Mouse (Mus musculus) forebrain, embryonic 12.5 days (tissue): ENCODE results near the gene Tex101. TPM values are rescaled to one million over a fixed set of nuclear protein-coding genes. Genes with fewer than 3 reads are reported as not detected.
"Not testable (repeated sequence)": the region's sequence is repeated elsewhere in the genome, so short reads cannot be mapped to it uniquely, and the experiment has no call there.

ENCODE experiments used
- ATAC-seq: fragments of 200-750 bp; cut with Nextera tagmentation; 2 replicates; pipeline ENCODE4 v1.8.0; 2017; ENCODE audit warnings: moderate TSS enrichment; ENCODE audit not compliant: low FRiP score
- H3K27ac ChIP-seq: fragments of 300-500 bp; sonication (generic); 2 replicates; pipeline ENCODE4 v1.5.1; 2016; ENCODE audit warnings: mild to moderate bottlenecking
- H3K27me3 ChIP-seq: fragments of 300-500 bp; sonication (generic); 2 replicates; pipeline ENCODE4 v1.6.1; 2016; ENCODE audit warnings: mild to moderate bottlenecking
- H3K36me3 ChIP-seq: fragments of 300-500 bp; sonication (generic); replicated peaks from 2 replicates; pipeline ENCODE4 v1.6.1; 2016; ENCODE audit warnings: mild to moderate bottlenecking
- H3K4me1 ChIP-seq: fragments of 300-500 bp; sonication (generic); 2 replicates; pipeline ENCODE4 v1.6.1; 2016
- H3K4me2 ChIP-seq: fragments of 300-500 bp; sonication (generic); 2 replicates; pipeline ENCODE4 v1.6.1; 2016; ENCODE audit warnings: mild to moderate bottlenecking, moderate library complexity
- H3K4me3 ChIP-seq: fragments of 300-500 bp; sonication (generic); replicated peaks from 2 replicates; pipeline ENCODE4 v1.5.1; 2016; ENCODE audit warnings: mild to moderate bottlenecking
- H3K9ac ChIP-seq: fragments of 300-500 bp; sonication (generic); 2 replicates; pipeline ENCODE4 v1.6.1; 2016; ENCODE audit warnings: mild to moderate bottlenecking
- H3K9me3 ChIP-seq: fragments of 300-500 bp; sonication (generic); 2 replicates; pipeline ENCODE4 v1.6.1; 2016
- WGBS: fragments of 180-500 bp; shearing (Covaris S2); methylation state at CpG from one replicate; pipeline ENCODE4 v1.1.7; 2016; 5-methylcytosine and 5-hydroxymethylcytosine counted together
- polyA plus RNA-seq: library from polyadenylated mRNA; unstranded; fragments of >200 nt; fragmentation: Nextera tagmentation; extraction: Ambion mirVana; gene quantifications from 2 replicates; pipeline ENCODE4 v1.2.1, GENCODE M21; 2016

The Tex101 gene
- polyA plus RNA-seq, result not detected in 2 replicates

DNA sequence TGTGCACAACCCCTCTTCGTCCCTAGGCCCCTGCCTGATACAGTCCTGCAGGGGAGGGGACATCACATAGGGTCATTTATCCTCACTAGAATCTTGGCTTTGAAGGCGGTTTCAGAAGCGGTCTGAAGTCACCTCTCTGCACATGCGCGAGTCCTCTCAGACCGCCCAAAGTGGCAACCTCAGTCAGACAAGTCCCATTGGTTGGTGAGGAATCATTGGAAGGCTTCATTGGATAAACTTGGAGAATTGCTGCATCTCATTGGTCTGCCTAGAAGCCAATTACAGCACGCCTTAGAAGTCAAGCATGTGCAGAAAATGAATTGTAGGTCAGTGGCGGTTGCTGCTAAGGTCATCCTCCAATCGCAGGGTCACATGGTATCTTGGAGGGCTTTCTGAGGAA, at the start of gene Tex101:
Tex101 (minus strand) TSS at position 101 of the 400 bp plus-strand sequence.
- Histone ChIP-seq H3K27me3 (no peaks in the 10 kb centered on the region), H3K36me3 (no peaks in the 10 kb centered on the region), H3K4me1 (no peaks in the 10 kb centered on the region), H3K27ac (no peak within 1 kb of the TSS), H3K9me3 (no peaks in the 10 kb centered on the region), H3K4me2 (no peak within 1 kb of the TSS), H3K9ac (no peak within 1 kb of the TSS), H3K4me3 (no peak within 1 kb of the TSS)
- WGBS, result 88% methylated on average over 9 of the region's 9 CpGs
- no peak for ATAC-seq

DNA sequence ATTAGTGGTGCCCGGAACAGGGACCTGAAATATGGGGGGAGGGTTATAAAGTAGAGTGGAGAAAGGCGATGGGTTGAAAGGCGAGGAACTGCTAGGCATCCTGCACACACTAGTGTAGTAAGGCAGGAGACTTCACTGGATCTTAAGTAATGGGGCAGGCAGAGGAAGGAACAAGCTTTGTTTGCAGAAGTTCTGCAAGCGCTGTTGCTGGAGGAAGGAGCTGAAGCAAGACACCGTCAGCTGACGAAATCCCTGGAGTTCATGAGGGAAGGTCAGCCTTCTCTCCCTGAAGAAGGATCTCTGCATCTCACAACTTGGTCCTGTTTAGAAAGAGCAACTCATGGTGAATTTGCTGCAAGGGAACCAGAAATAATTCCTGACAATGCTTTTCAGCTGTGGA, 38.6 kb upstream of the Tex101 start:
- no peak overlapping the region for H3K4me2 ChIP-seq
- no peaks in the 10 kb centered on the region for H3K9me3 ChIP-seq
- no peak for ATAC-seq
- H3K9ac ChIP-seq, result no peak overlapping the region
- no peaks in the 10 kb centered on the region for H3K4me1 ChIP-seq
- WGBS, result 81% methylated on average over 6 of the region's 6 CpGs
- no peak overlapping the region for H3K27ac ChIP-seq
- no peaks in the 10 kb centered on the region for H3K36me3 ChIP-seq
- H3K27me3 ChIP-seq, result no peaks in the 10 kb centered on the region
- no peak overlapping the region for H3K4me3 ChIP-seq

DNA sequence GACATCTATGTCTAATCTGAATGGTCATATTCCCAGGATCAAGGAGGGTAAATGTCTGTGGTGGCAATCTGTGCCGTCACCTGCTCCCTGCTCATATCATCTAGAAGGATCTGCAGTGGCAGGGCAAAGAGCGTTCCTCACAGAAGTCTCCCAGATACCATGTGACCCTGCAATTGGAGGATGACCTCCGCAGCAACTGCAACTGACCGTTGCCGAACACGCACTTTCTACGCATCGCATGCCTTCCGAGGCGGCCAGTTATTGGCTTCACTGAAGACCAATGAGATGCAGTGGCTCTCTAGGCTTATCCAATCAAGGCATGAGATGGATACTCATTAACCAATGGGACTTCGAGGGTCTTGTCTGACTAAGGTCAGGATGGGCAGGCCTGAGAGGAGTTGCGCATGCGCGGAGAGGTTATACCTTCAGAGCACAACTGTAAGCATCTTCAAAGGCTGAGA, 32.4 kb upstream of the Tex101 start, which contains the start of gene BC049730:
BC049730 (plus strand) TSS at position 411 of the 461 bp plus-strand sequence.
- Histone ChIP-seq H3K36me3 (no peaks in the 10 kb centered on the region), H3K9ac (no peak within 1 kb of the TSS), H3K4me3 (no peak within 1 kb of the TSS), H3K4me2 (no peak within 1 kb of the TSS), H3K27ac (no peak within 1 kb of the TSS), H3K9me3 (no peaks in the 10 kb centered on the region), H3K27me3 (no peaks in the 10 kb centered on the region), H3K4me1 (no peaks in the 10 kb centered on the region)
- no peak for ATAC-seq
- WGBS, result 94% methylated on average over 14 of the region's 14 CpGs

DNA sequence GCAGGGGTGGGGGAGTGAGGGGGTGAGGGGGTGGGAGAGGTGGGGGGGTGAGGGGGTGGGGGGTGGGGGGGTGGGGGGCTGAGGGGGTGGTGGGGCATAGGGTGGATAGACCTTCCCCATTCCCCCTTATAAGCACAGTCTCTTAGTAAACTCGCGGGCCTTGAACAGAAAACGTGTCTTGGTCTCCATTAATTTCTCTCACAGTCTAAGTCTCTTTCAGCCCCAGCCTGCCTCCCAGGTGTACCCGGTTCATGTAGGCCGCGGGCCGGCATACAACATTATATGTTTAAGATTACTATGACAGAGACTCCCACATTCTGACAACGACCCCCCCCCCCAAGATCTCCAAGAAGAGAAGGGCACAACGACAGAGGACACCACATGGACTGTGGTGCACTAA, 26.4 kb upstream of the Tex101 start:
- H3K4me1 ChIP-seq, H3K36me3 ChIP-seq, H3K4me3 ChIP-seq, H3K9ac ChIP-seq, H3K27ac ChIP-seq, H3K27me3 ChIP-seq, ATAC-seq, H3K9me3 ChIP-seq, H3K4me2 ChIP-seq: not testable (repeated sequence)
- 89% methylated on average over 9 of the region's 9 CpGs for WGBS

- not testable (repeated sequence) for H3K36me3 ChIP-seq, H3K27ac ChIP-seq, ATAC-seq, H3K9ac ChIP-seq, H3K4me2 ChIP-seq, H3K9me3 ChIP-seq, H3K27me3 ChIP-seq, H3K4me1 ChIP-seq, H3K4me3 ChIP-seq
- 91% methylated on average over 4 of the region's 4 CpGs for WGBS
Observed at GRCm38 (mm10) chr7:24697891-24698290, 21.4 kb upstream of the Tex101 start.

DNA sequence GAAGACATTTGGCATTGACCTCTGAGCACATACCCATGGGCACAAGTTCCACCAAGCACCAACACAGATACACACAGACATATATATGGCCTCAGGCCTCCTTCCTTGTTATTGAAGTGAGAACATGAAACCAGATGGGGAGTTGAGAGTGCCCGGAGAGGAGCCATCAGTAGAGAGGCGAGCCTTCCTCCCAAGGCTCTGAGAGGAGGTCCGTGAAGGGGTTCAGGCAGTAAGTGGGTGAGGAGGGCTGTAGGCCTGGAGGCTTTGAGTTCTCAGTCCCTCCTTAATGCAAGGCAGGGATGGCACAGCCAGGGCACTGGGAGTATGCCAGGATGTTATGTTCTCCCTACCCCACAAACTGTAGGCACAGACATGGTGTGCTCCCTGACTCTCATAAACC, 16.2 kb upstream of the Tex101 start:
- ATAC-seq, H3K27me3 ChIP-seq, H3K9ac ChIP-seq, H3K36me3 ChIP-seq, H3K27ac ChIP-seq, H3K9me3 ChIP-seq, H3K4me3 ChIP-seq, H3K4me1 ChIP-seq, H3K4me2 ChIP-seq: not testable (repeated sequence)
- 84% methylated on average over 3 of the region's 3 CpGs for WGBS

DNA sequence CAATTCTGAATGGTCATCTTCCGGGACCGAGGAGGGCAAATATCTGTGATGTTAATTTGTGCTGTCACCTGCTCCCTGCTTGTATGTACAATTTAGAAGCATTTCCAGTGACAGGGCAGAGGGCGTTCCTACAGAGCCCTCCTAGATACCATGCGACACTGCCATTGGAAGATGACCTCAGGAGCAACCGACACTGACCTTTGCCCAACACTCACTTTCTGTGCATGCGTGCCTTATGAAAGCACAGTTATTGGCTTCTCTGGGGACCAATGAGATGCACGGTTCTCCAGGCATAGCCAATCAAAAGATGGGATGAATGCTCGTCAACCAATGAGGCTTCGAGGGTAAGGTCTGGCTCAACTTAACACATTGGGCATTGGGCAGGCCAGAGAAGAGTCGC, 11.0 kb upstream of the Tex101 start:
- 93% methylated on average over 10 of the region's 10 CpGs for WGBS
- not testable (repeated sequence) for ATAC-seq, H3K9ac ChIP-seq, H3K27me3 ChIP-seq, H3K27ac ChIP-seq, H3K4me2 ChIP-seq, H3K4me1 ChIP-seq, H3K36me3 ChIP-seq, H3K9me3 ChIP-seq, H3K4me3 ChIP-seq

DNA sequence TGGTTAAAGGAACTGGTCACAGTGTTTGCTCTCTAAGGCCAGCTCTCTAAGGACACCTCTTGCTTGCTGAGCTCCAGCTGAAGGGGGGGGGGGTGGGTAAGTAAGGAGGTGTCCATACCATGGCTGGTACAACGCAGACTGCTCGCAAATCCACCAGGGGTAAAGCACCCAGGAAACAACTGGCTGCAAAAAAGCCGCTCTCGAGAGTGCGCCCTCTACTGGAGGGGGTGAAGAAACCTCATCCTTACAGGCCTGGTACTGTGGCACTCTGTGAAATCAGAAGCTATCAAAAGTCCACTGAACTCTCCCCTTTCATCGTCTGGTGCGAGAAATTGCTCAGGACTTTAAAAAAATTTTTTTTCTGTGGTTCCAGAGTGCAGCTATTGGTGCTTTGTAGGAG, 7.6 kb upstream of the Tex101 start:
- H3K9me3 ChIP-seq, H3K27me3 ChIP-seq, H3K9ac ChIP-seq, H3K4me1 ChIP-seq, H3K4me3 ChIP-seq, H3K36me3 ChIP-seq, ATAC-seq, H3K4me2 ChIP-seq, H3K27ac ChIP-seq: not testable (repeated sequence)
- WGBS, result 79% methylated on average over 7 of the region's 7 CpGs

DNA sequence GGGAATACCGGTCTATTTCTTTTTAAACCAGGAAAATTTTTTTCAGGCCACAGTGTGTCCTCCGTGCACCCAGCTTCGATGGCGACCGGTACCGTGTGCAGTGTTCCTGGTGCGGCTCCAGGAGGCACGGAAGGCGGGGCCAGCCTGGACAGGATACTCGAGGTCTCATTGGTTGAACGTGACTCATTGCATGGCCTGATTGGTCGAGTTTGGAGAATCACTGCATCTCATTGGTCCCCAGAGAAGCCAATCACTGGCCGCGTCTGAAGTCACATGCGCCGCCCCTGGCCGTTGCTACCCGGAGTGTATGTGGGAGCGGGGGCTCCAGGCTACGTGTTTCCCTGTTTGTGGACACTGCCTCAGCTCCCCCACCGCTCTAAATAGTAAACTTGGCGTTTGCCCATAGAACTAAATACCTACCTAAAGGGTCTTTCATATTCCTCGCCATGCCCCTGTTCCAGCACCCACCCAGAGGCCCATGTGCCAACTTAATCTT, 4.5 kb downstream of the Tex101 start:
- H3K9ac ChIP-seq, result no peak overlapping the region
- H3K27me3 ChIP-seq, result no peaks in the 10 kb centered on the region
- no peaks in the 10 kb centered on the region for H3K9me3 ChIP-seq
- H3K4me1 ChIP-seq, result no peaks in the 10 kb centered on the region
- WGBS, result 95% methylated on average over 23 of the region's 23 CpGs
- H3K4me2 ChIP-seq, result no peak overlapping the region
- H3K36me3 ChIP-seq, result no peaks in the 10 kb centered on the region
- ATAC-seq, result no peak
- no peak overlapping the region for H3K4me3 ChIP-seq
- H3K27ac ChIP-seq, result no peak overlapping the region

DNA sequence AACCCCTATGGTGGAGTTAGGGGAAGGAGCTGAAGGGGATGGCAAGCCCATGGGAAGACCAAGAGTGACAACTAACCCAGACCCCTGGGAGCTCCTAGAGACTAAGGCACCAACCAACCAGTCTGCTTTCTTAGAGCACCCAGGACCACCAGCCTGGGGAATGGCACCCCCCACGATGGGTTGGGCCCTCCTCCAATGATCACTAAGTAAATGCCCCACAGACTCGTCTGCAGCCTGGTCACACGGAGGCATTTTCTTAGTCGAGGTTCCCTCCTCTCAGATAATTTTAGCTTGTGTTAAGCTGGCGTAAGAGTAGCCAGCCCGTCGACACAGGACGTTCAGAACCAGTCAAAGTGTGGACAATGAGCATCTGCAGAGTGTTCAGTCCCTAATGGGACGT, 11.5 kb downstream of the Tex101 start:
- ATAC-seq, result no peak
- WGBS, result 73% methylated on average over 9 of the region's 9 CpGs
- H3K4me3 ChIP-seq, result no peak overlapping the region
- no peaks in the 10 kb centered on the region for H3K27me3 ChIP-seq
- H3K9me3 ChIP-seq, result no peaks in the 10 kb centered on the region
- no peaks in the 10 kb centered on the region for H3K36me3 ChIP-seq
- H3K27ac ChIP-seq, result no peak overlapping the region
- H3K4me1 ChIP-seq, result no peaks in the 10 kb centered on the region
- no peak overlapping the region for H3K4me2 ChIP-seq
- H3K9ac ChIP-seq, result no peak overlapping the region

- Histone ChIP-seq H3K4me3 (no peak overlapping the region), H3K4me2 (no peak overlapping the region), H3K9ac (no peak overlapping the region), H3K27ac (no peak overlapping the region), H3K27me3 (no peaks in the 10 kb centered on the region), H3K36me3 (no peaks in the 10 kb centered on the region), H3K9me3 (no peaks in the 10 kb centered on the region), H3K4me1 (no peaks in the 10 kb centered on the region)
- 32% methylated on average over 8 of the region's 8 CpGs for WGBS
- no peak for ATAC-seq
Observed at GRCm38 (mm10) chr7:24664301-24664700, 12.2 kb downstream of the Tex101 start.

GRCm38 (mm10) chr7:24662575-24662974, 13.9 kb downstream of the Tex101 start:
- Histone ChIP-seq H3K4me2 (no peak overlapping the region), H3K27ac (no peak overlapping the region), H3K4me3 (no peak overlapping the region), H3K9me3 (no peaks in the 10 kb centered on the region), H3K9ac (no peak overlapping the region), H3K4me1 (no peaks in the 10 kb centered on the region), H3K36me3 (no peaks in the 10 kb centered on the region), H3K27me3 (no peaks in the 10 kb centered on the region)
- peak; percentile 57; the same call in 1 of the 2 replicates for ATAC-seq
- 16% methylated on average over 8 of the region's 8 CpGs for WGBS

- H3K27ac ChIP-seq, result no peak overlapping the region
- 79% methylated on average over 17 of the region's 17 CpGs for WGBS
- no peak overlapping the region for H3K4me2 ChIP-seq
- no peaks in the 10 kb centered on the region for H3K27me3 ChIP-seq
- ATAC-seq, result no peak
- H3K4me1 ChIP-seq, result no peaks in the 10 kb centered on the region
- no peaks in the 10 kb centered on the region for H3K9me3 ChIP-seq
- H3K4me3 ChIP-seq, result no peak overlapping the region
- no peak overlapping the region for H3K9ac ChIP-seq
- no peaks in the 10 kb centered on the region for H3K36me3 ChIP-seq
Observed at GRCm38 (mm10) chr7:24661118-24661904, 15.2 kb downstream of the Tex101 start.
